9 mouse cellular contexts compared by ENCODE assay signal in the genomic region with DNA sequence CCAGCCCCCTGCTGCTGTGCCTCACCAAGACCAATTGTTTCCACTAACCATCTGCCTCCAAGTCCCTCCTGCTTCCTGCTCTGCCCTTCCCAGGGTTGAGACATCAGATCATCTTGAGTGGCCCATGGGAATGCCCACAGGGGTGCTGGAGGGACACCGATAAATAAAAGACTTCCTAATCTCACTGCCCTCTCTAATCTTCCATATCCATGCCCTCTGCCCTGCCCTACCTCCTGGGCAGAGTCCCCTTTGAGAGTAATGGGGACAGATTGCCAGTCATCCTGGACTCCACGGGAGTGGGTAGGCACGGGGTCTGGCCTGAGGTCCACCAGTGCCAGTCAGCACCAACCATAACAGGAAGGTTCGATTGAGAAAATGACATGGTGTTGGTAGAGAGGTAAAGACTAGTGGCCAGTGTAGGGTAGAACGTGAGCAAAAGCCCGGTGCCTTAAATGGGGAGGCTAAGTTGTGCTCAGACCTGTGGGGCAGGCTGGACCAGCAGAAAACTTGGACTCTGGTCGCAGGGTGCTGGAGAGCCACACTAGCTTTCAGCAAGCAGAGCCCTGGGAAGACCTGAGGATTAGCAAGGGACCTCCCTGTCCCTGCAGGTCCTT. TPM values are rescaled to one million over a fixed set of nuclear protein-coding genes. Genes with fewer than 3 reads are reported as not detected.
DNase-seq lines count a peak whose midpoint lies in the region; ATAC-seq and TF ChIP-seq lines count a peak whose summit lies in the region.
"Had no signal": no experiment of that assay in that cellular context is flagged by ENCODE, and none has a peak within 500 bp of the region (broad histone marks: within the 10 kb centered on the region; RNA-seq: fewer than 3 reads in every experiment).

No protein-coding gene starts in this region.

- no peak overlapping the region for H3K27ac ChIP-seq in kidney, postnatal 0 days
- no peak overlapping the region for H3K27ac ChIP-seq in forebrain, embryonic 14.5 days (ENCODE audit: low read depth, low read length)
- peak overlapping the region; percentile 61; the same call in 1 of the 2 replicates for H3K27ac ChIP-seq in liver, embryonic 13.5 days
- H3K27ac ChIP-seq in left cerebral cortex, adult 2 months, result no peak overlapping the region

- peaks cover 6% of the 10 kb centered on the region for H3K4me1 ChIP-seq in kidney, postnatal 0 days (replicated peaks; ENCODE audit: insufficient read depth, low read length)
- H3K4me1 ChIP-seq in forebrain, embryonic 14.5 days (ENCODE audit: control insufficient read depth, insufficient read depth, low read length), result peaks cover 4% of the 10 kb centered on the region; the same call in 1 of the 2 replicates
- H3K4me1 ChIP-seq in liver, embryonic 13.5 days (replicated peaks), result peaks cover 53% of the 10 kb centered on the region

- intact Hi-C loops in left cerebral cortex, adult 2 months (cut with DNase I), result no loop called here

- ATAC-seq in kidney, postnatal 0 days (replicated peaks; ENCODE audit: low FRiP score, low read depth), result no peak
- ATAC-seq in forebrain, embryonic 14.5 days, result no peak
- ATAC-seq in liver, embryonic 13.5 days (ENCODE audit: low read depth), result peak; percentile 80

- WGBS in kidney, postnatal 0 days, result 45% methylated on average over 7 of the region's 7 CpGs
- WGBS in forebrain, embryonic 14.5 days, result 43% methylated on average over 7 of the region's 7 CpGs
- 27% methylated on average over 7 of the region's 7 CpGs for WGBS in liver, embryonic 13.5 days (ENCODE audit: insufficient replicate concordance)

- no peaks in the 10 kb centered on the region for H3K36me3 ChIP-seq in kidney, postnatal 0 days (ENCODE audit: insufficient read depth, low read length)
- H3K36me3 ChIP-seq in forebrain, embryonic 14.5 days (ENCODE audit: control insufficient read depth, insufficient read depth, low read length), result no peaks in the 10 kb centered on the region
- H3K36me3 ChIP-seq in liver, embryonic 13.5 days, result no peaks in the 10 kb centered on the region
- peaks cover 7% of the 10 kb centered on the region; the same call in 1 of the 2 replicates for H3K36me3 ChIP-seq in splenic B cell, adult 2 months (ENCODE audit: control insufficient read depth, insufficient read depth, low read length, poor library complexity, severe bottlenecking)

- H3K27me3 ChIP-seq in kidney, postnatal 0 days (ENCODE audit: insufficient read depth, low read length), result peaks cover 14% of the 10 kb centered on the region; the same call in 1 of the 2 replicates
- no peaks in the 10 kb centered on the region for H3K27me3 ChIP-seq in forebrain, embryonic 14.5 days (replicated peaks; ENCODE audit: control insufficient read depth, insufficient read depth, low read length)
- peaks cover 61% of the 10 kb centered on the region for H3K27me3 ChIP-seq in liver, embryonic 13.5 days
- no peaks in the 10 kb centered on the region for H3K27me3 ChIP-seq in splenic B cell, adult 2 months (ENCODE audit: control insufficient read depth, insufficient read depth, low read length, poor library complexity, severe bottlenecking)

- H3K9me3 ChIP-seq in kidney, postnatal 0 days (replicated peaks; ENCODE audit: low read length), result no peaks in the 10 kb centered on the region
- no peaks in the 10 kb centered on the region for H3K9me3 ChIP-seq in forebrain, embryonic 14.5 days (replicated peaks; ENCODE audit: control insufficient read depth, low read length)
- no peaks in the 10 kb centered on the region for H3K9me3 ChIP-seq in liver, embryonic 13.5 days (replicated peaks)

- no peak overlapping the region; the same call in 1 of the 2 replicates for H3K4me3 ChIP-seq in kidney, postnatal 0 days (replicated peaks; ENCODE audit: low read depth, low read length)
- H3K4me3 ChIP-seq in forebrain, embryonic 14.5 days (ENCODE audit: low read depth, low read length), result no peak overlapping the region
- peak overlapping the region; percentile 54 for H3K4me3 ChIP-seq in liver, embryonic 13.5 days (replicated peaks)
- no peak overlapping the region for H3K4me3 ChIP-seq in left cerebral cortex, adult 2 months

- no peak for DNase-seq in kidney, postnatal 0 days (ENCODE audit: low spot score)
- no peak for DNase-seq in kidney, postnatal 36 days
- DNase-seq in forebrain, embryonic 14.5 days (ENCODE audit: low spot score), result no peak
- DNase-seq in liver, embryonic 13.5 days, result peak; percentile 24
- DNase-seq in splenic B cell, adult 2 months (ENCODE audit: low read depth, low spot score), result peak; percentile 50
- DNase-seq in urinary bladder, postnatal 25 days (ENCODE audit: low spot score), result no peak
- no peak for DNase-seq in left cerebral cortex, adult 2 months (ENCODE audit: extremely low spot score in 1 of 2, low spot score in 2 of 2)
- DNase-seq in layer of hippocampus, adult 11-12 months (ENCODE audit: low spot score), result no peak
- DNase-seq: gastrocnemius, postnatal 25 days had no signal

- no peak overlapping the region for H3K9ac ChIP-seq in kidney, postnatal 0 days (ENCODE audit: low read depth, low read length)
- H3K9ac ChIP-seq in forebrain, embryonic 14.5 days (ENCODE audit: low read length), result no peak overlapping the region
- peak overlapping the region; percentile 65 for H3K9ac ChIP-seq in liver, embryonic 13.5 days

- no peak for TF ChIP-seq CTCF in kidney, postnatal 0 days (IDR thresholded peaks at IDR 0.05; ENCODE audit: low read depth)
- TF ChIP-seq CTCF in left cerebral cortex, adult 2 months (IDR thresholded peaks at IDR 0.05), result no peak

- H3K4me2 ChIP-seq in kidney, postnatal 0 days (ENCODE audit: low read length), result peak overlapping the region; percentile 59
- peak overlapping the region; percentile 60 for H3K4me2 ChIP-seq in forebrain, embryonic 14.5 days (ENCODE audit: low read length)
- H3K4me2 ChIP-seq in liver, embryonic 13.5 days, result peak overlapping the region; percentile 77

RNA-seq across cellular contexts. Expression of a gene that starts 0.5 kb away (rescaled TPM):
- polyA plus RNA-seq in kidney, postnatal 0 days (2015; fragmentation: Nextera tagmentation; extraction: Ambion mirVana), result 0.09 TPM in 1 of 2 replicates, not detected in the other
- 0.14 and 0.19 TPM in 2 replicates for polyA plus RNA-seq in forebrain, embryonic 14.5 days (2014; fragmentation: Nextera tagmentation; extraction: Ambion mirVana)
- 0.38 and 0.87 TPM in 2 replicates for polyA plus RNA-seq in liver, embryonic 13.5 days (2015; fragmentation: Nextera tagmentation; extraction: Ambion mirVana)
- under 1 TPM; 0.29 to 0.47 TPM for total RNA-seq in left cerebral cortex, adult 2 months (2021)
- total RNA-seq: gastrocnemius, postnatal 25 days had no signal

RNA-seq across cellular contexts. Expression of a gene that starts 12.1 kb away (rescaled TPM):
- 0.66 and 0.96 TPM in 2 replicates for polyA plus RNA-seq in kidney, postnatal 0 days (2015; fragmentation: Nextera tagmentation; extraction: Ambion mirVana)
- 0.61 and 0.77 TPM in 2 replicates for polyA plus RNA-seq in forebrain, embryonic 14.5 days (2014; fragmentation: Nextera tagmentation; extraction: Ambion mirVana)
- 0.08 and 0.10 TPM in 2 replicates for polyA plus RNA-seq in liver, embryonic 13.5 days (2015; fragmentation: Nextera tagmentation; extraction: Ambion mirVana)
- 1 to 10 TPM; 2.1 to 2.7 TPM for total RNA-seq in left cerebral cortex, adult 2 months (2021)
- total RNA-seq: gastrocnemius, postnatal 25 days had no signal

RNA-seq across cellular contexts. Expression of a gene that starts 19.8 kb away (rescaled TPM):
- 45.0 and 46.4 TPM in 2 replicates for polyA plus RNA-seq in kidney, postnatal 0 days (2015; fragmentation: Nextera tagmentation; extraction: Ambion mirVana)
- polyA plus RNA-seq in forebrain, embryonic 14.5 days (2014; fragmentation: Nextera tagmentation; extraction: Ambion mirVana), result 42.4 and 63.9 TPM in 2 replicates
- 41.7 and 45.6 TPM in 2 replicates for polyA plus RNA-seq in liver, embryonic 13.5 days (2015; fragmentation: Nextera tagmentation; extraction: Ambion mirVana)
- total RNA-seq in left cerebral cortex, adult 2 months (2021), result 1 to 10 TPM; 3.1 to 4.8 TPM

RNA-seq across cellular contexts. Expression of a gene that starts 27.5 kb away (rescaled TPM):
- polyA plus RNA-seq in kidney, postnatal 0 days (2015; fragmentation: Nextera tagmentation; extraction: Ambion mirVana), result not detected in 2 replicates
- polyA plus RNA-seq in forebrain, embryonic 14.5 days (2014; fragmentation: Nextera tagmentation; extraction: Ambion mirVana), result 13.2 and 19.3 TPM in 2 replicates
- polyA plus RNA-seq in liver, embryonic 13.5 days (2015; fragmentation: Nextera tagmentation; extraction: Ambion mirVana), result not detected in 2 replicates
- 100 to 1,000 TPM in 1 of 2 experiments, 10 to 100 TPM in 1; 96.5 to 102 TPM for total RNA-seq in left cerebral cortex, adult 2 months (2021)
- total RNA-seq: gastrocnemius, postnatal 25 days had no signal

RNA-seq across cellular contexts. Expression of a gene that starts 50.0 kb away (rescaled TPM):
- 4.2 and 4.8 TPM in 2 replicates for polyA plus RNA-seq in kidney, postnatal 0 days (2015; fragmentation: Nextera tagmentation; extraction: Ambion mirVana)
- polyA plus RNA-seq in forebrain, embryonic 14.5 days (2014; fragmentation: Nextera tagmentation; extraction: Ambion mirVana), result 225 and 276 TPM in 2 replicates
- polyA plus RNA-seq in liver, embryonic 13.5 days (2015; fragmentation: Nextera tagmentation; extraction: Ambion mirVana), result 0.36 and 0.84 TPM in 2 replicates
- total RNA-seq in left cerebral cortex, adult 2 months (2021), result 100 to 1,000 TPM; 489 to 520 TPM

Comparison
In these comparisons a context has a peak if more than half of its experiments do, and no peak if none do; other contexts are left out.
1. DNase-seq: peak in liver, embryonic 13.5 days (single experiment) and splenic B cell, adult 2 months (single experiment); none in kidney, postnatal 0 days (single experiment), kidney, postnatal 36 days (0 of 2), forebrain, embryonic 14.5 days (single experiment), urinary bladder, postnatal 25 days (single experiment), left cerebral cortex, adult 2 months (0 of 2) and layer of hippocampus, adult 11-12 months (single experiment).
2. Peak in every context shown above with its lines, with median percentiles within 50 percentile points of each other: H3K4me2 ChIP-seq.